Mouse (Mus musculus) gastrocnemius, postnatal 36 days (tissue): ENCODE data around the gene Zfp296. TPM values are rescaled to one million over a fixed set of nuclear protein-coding genes. Genes with fewer than 3 reads are reported as not detected.

ENCODE experiments used
- DNase-seq, 2 experiments: peaks; one replicate each; pipeline ENCODE4 v3.0.0; 2022
- intact Hi-C: fragments of 180-260 bp; cut with DNase I; formaldehyde crosslinking; loops from one replicate; pipeline ENCODE4 v1.15.1; 2025
- long read RNA-seq, 2 experiments: library from polyadenylated mRNA; stranded (forward); transcript quantifications; one replicate each; pipeline ENCODE4 v2.0.0; 2021
- total RNA-seq, 2 experiments: library from RNA; stranded (reverse); gene quantifications; 2 replicates each; pipeline ENCODE4 v1.2.3; 2021

The Zfp296 gene
- total RNA-seq: under 1 TPM; 0.23 to 0.44 TPM
- long read RNA-seq, experiment 1, partial matches to known transcripts: 1 of 1 reads
- long read RNA-seq, experiment 1, other reads (novel, unspliced or antisense): 0 of 1 reads
- long read RNA-seq, experiment 2: 0 reads

GRCm38 (mm10) chr7:19577141-19577852, at the start of gene Zfp296, which contains the start of gene Gemin7:
Gene Zfp296, plus strand, starts transcription at chr7:19577287.
Gene Gemin7, minus strand, starts transcription at chr7:19577595.
- no peak for DNase-seq
- intact Hi-C loops: no loop called here

- intact Hi-C loops: no loop called here
- no peak for DNase-seq
Measured at GRCm38 (mm10) chr7:19531077-19531476, 46.0 kb upstream of the Zfp296 start.

GRCm38 (mm10) chr7:19532240-19532639, 44.8 kb upstream of the Zfp296 start:
- DNase-seq: no peak
- intact Hi-C loops: no loop called here

GRCm38 (mm10) chr7:19534676-19535075, 42.4 kb upstream of the Zfp296 start:
- intact Hi-C loops: no loop called here
- DNase-seq: no peak

- DNase-seq: no peak
- intact Hi-C loops: no loop called here
Measured at GRCm38 (mm10) chr7:19540771-19541566, 36.1 kb upstream of the Zfp296 start.

GRCm38 (mm10) chr7:19541681-19542154, 35.4 kb upstream of the Zfp296 start:
- intact Hi-C loops: no loop called here

GRCm38 (mm10) chr7:19542155-19542691, 34.9 kb upstream of the Zfp296 start:
- intact Hi-C loops: no loop called here
- no peak for DNase-seq

More at GRCm38 (mm10) chr7:19541681-19542154, 35.4 kb upstream of the Zfp296 start:
- no peak for DNase-seq

GRCm38 (mm10) chr7:19543584-19543983, 33.5 kb upstream of the Zfp296 start:
- DNase-seq: no peak
- intact Hi-C loops: no loop called here

GRCm38 (mm10) chr7:19546007-19546406, 31.1 kb upstream of the Zfp296 start:
- intact Hi-C loops: no loop called here
- no peak for DNase-seq

- intact Hi-C loops: no loop called here
- DNase-seq: no peak
Measured at GRCm38 (mm10) chr7:19547344-19547969, 29.6 kb upstream of the Zfp296 start.

- DNase-seq: no peak
- intact Hi-C loops: no loop called here
Measured at GRCm38 (mm10) chr7:19549394-19549793, 27.7 kb upstream of the Zfp296 start.

GRCm38 (mm10) chr7:19551634-19552033, 25.5 kb upstream of the Zfp296 start:
- DNase-seq: no peak
- intact Hi-C loops: no loop called here

- intact Hi-C loops: no loop called here
- no peak for DNase-seq
Measured at GRCm38 (mm10) chr7:19552443-19552842, 24.6 kb upstream of the Zfp296 start.

- intact Hi-C loops: no loop called here
- no peak for DNase-seq
Measured at GRCm38 (mm10) chr7:19554168-19554567, 22.9 kb upstream of the Zfp296 start.

- intact Hi-C loops: no loop called here
- DNase-seq: no peak
Measured at GRCm38 (mm10) chr7:19557086-19557485, 20.0 kb upstream of the Zfp296 start.

GRCm38 (mm10) chr7:19557982-19558900, 18.8 kb upstream of the Zfp296 start:
- no peak for DNase-seq
- intact Hi-C loops: no loop called here

- no peak for DNase-seq
- intact Hi-C loops: no loop called here
Measured at GRCm38 (mm10) chr7:19558965-19559364, 18.1 kb upstream of the Zfp296 start.

- DNase-seq: no peak
- intact Hi-C loops: no loop called here
Measured at GRCm38 (mm10) chr7:19560491-19561260, 16.4 kb upstream of the Zfp296 start.

GRCm38 (mm10) chr7:19561431-19561764, 15.7 kb upstream of the Zfp296 start:
- DNase-seq: no peak
- intact Hi-C loops: no loop called here
